In the genomic region with DNA sequence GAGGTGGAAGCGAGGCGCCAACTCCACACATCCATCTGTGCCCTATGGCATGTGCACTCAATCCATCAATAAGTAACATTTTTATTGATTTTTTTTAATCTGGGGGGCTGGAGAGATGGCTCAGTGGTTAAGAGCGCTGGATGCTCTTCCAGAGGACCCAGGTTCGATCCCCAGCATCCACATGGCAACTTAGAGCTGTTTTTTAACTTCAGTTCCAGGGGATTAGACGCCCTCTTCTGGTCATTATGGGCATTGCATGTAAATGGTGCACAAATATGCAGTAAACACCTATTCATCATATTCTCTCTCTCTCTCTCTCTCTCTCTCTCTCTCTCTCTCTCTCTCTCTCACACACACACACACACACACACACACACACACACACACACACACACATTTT, we compare ENCODE assay signal across 16 mouse cellular contexts. TPM values are rescaled to one million over a fixed set of nuclear protein-coding genes. Genes with fewer than 3 reads are reported as not detected.
DNase-seq lines count a peak whose midpoint lies in the region; ATAC-seq and TF ChIP-seq lines count a peak whose summit lies in the region.
"Had no signal": no experiment of that assay in that cellular context is flagged by ENCODE, and none has a peak within 500 bp of the region (broad histone marks: within the 10 kb centered on the region; RNA-seq: fewer than 3 reads in every experiment).

No protein-coding gene starts in this region.

- no peak overlapping the region for H3K9ac ChIP-seq in forebrain, postnatal 0 days
- H3K9ac ChIP-seq in forebrain, embryonic 15.5 days (replicated peaks) = no peak overlapping the region
- no peak overlapping the region for H3K9ac ChIP-seq in liver, adult 2 months (ENCODE audit: low read depth, low read length)
- no peak overlapping the region for H3K9ac ChIP-seq in liver, embryonic 11.5 days (ENCODE audit: low read depth, low read length)
- H3K9ac ChIP-seq in CH12.LX (ENCODE audit: insufficient read depth, low read depth) = no peak overlapping the region
- H3K9ac ChIP-seq: midbrain, embryonic 12.5 days; neural tube, embryonic 12.5 days had no signal

- TF ChIP-seq RAD21 in CH12.LX (IDR thresholded peaks at IDR 0.05; ENCODE audit: low read depth, low read length) = peak; percentile 22

- in situ Hi-C loops in CH12.LX (cut with MboI; ENCODE audit: low pct_ligation_motif_present, low pct_unique_long_range_greater_than_20kb, low sequenced_read_pairs) = no loop called here

- dilution Hi-C loops in CH12.LX (cut with MboI; ENCODE audit: extremely low pct_ligation_motif_present, extremely low pct_unique_long_range_greater_than_20kb, low sequenced_read_pairs) = no loop called here

- 84% methylated on average over 5 of the region's 5 CpGs for WGBS in forebrain, postnatal 0 days
- WGBS in forebrain, embryonic 15.5 days = 79% methylated on average over 5 of the region's 5 CpGs
- WGBS in liver, adult 2 months = 72% methylated on average over 5 of the region's 5 CpGs
- whole genome bisulfite sequencing in liver, embryonic 11.5 days = 64% methylated on average over 5 of the region's 5 CpGs

- no peak for TF ChIP-seq EP300 in CH12.LX (IDR thresholded peaks at IDR 0.05; ENCODE audit: low read length)

- ATAC-seq in forebrain, postnatal 0 days = no peak
- ATAC-seq in forebrain, embryonic 15.5 days (replicated peaks) = no peak
- ATAC-seq in liver, embryonic 11.5 days (replicated peaks; ENCODE audit: low FRiP score) = no peak

- no peak for DNase-seq in forebrain, postnatal 0 days
- no peak for DNase-seq in liver, adult 2 months (ENCODE audit: extremely low read depth, low read depth, low spot score)
- DNase-seq in liver, embryonic 11.5 days (ENCODE audit: low spot score) = no peak
- peak; percentile 21 for DNase-seq in CH12.LX (ENCODE audit: extremely low read depth)
- DNase-seq in brain, embryonic 14.5 days (ENCODE audit: low read depth) = no peak
- DNase-seq in neural tube, embryonic 10.5 days (ENCODE audit: extremely low spot score, low spot score) = no peak
- no peak for DNase-seq in embryo, embryonic 10 days (ENCODE audit: low spot score)
- DNase-seq: adrenal gland, postnatal 14 days; cerebellum, adult 8-10 months; heart, adult 18-20 months; lung, postnatal 14 days; thymus, adult 2 months had no signal

- H3K4me2 ChIP-seq in forebrain, postnatal 0 days (ENCODE audit: low read depth) = no peak overlapping the region
- no peak overlapping the region for H3K4me2 ChIP-seq in forebrain, embryonic 15.5 days (replicated peaks)
- no peak overlapping the region for H3K4me2 ChIP-seq in liver, embryonic 11.5 days
- H3K4me2 ChIP-seq in CH12.LX (ENCODE audit: insufficient read depth, low read depth, poor library complexity, severe bottlenecking) = no peak overlapping the region
- H3K4me2 ChIP-seq: midbrain, embryonic 12.5 days; neural tube, embryonic 12.5 days had no signal

- no peaks in the 10 kb centered on the region for H3K9me3 ChIP-seq in forebrain, postnatal 0 days (ENCODE audit: low read length)
- no peaks in the 10 kb centered on the region for H3K9me3 ChIP-seq in forebrain, embryonic 15.5 days
- no peaks in the 10 kb centered on the region for H3K9me3 ChIP-seq in liver, embryonic 11.5 days (ENCODE audit: control insufficient read depth, low read length)
- H3K9me3 ChIP-seq in CH12.LX (replicated peaks; ENCODE audit: low read length) = no peaks in the 10 kb centered on the region
- H3K9me3 ChIP-seq: midbrain, embryonic 12.5 days; neural tube, embryonic 12.5 days had no signal

- TF ChIP-seq CTCF in forebrain, postnatal 0 days (IDR thresholded peaks at IDR 0.05; ENCODE audit: low read depth) = peak; percentile 51
- TF ChIP-seq CTCF in liver, adult 2 months (IDR thresholded peaks at IDR 0.05; ENCODE audit: low read depth, low read length) = peak; percentile 24; the same call in 1 of the 2 replicates
- peak; percentile 41 to 51; a peak in 3 of 4 replicates for TF ChIP-seq CTCF in CH12.LX (conservative IDR thresholded peaks at IDR 0.05 in 1 of 2, IDR thresholded peaks at IDR 0.05 in 1 of 2; ENCODE audit: low read depth in 2 of 2, low read length in 2 of 2)
- TF ChIP-seq CTCF in brain, embryonic 14.5 days (IDR thresholded peaks at IDR 0.05; ENCODE audit: borderline replicate concordance, extremely low read depth, insufficient read depth, insufficient read length) = peak; percentile 35; the same call in 1 of the 2 replicates

- no peaks in the 10 kb centered on the region for H3K27me3 ChIP-seq in forebrain, postnatal 0 days (ENCODE audit: insufficient read depth, low read length)
- H3K27me3 ChIP-seq in forebrain, embryonic 15.5 days = no peaks in the 10 kb centered on the region
- H3K27me3 ChIP-seq in liver, adult 2 months (ENCODE audit: control insufficient read depth, insufficient read depth, low read length) = no peaks in the 10 kb centered on the region
- no peaks in the 10 kb centered on the region for H3K27me3 ChIP-seq in liver, embryonic 11.5 days (replicated peaks; ENCODE audit: control insufficient read depth, insufficient read depth, low read length)
- H3K27me3 ChIP-seq in CH12.LX (replicated peaks) = no peaks in the 10 kb centered on the region
- H3K27me3 ChIP-seq: midbrain, embryonic 12.5 days; neural tube, embryonic 12.5 days had no signal

- no peaks in the 10 kb centered on the region for H3K4me1 ChIP-seq in forebrain, postnatal 0 days (ENCODE audit: insufficient read depth)
- H3K4me1 ChIP-seq in forebrain, embryonic 15.5 days = 0 out of 2 replicates have a peak, but pooled peaks cover 3% of the 10 kb centered on the region
- H3K4me1 ChIP-seq in liver, adult 2 months (ENCODE audit: control insufficient read depth, insufficient read depth, low read length) = no peaks in the 10 kb centered on the region
- no peaks in the 10 kb centered on the region for H3K4me1 ChIP-seq in liver, embryonic 11.5 days (replicated peaks; ENCODE audit: control insufficient read depth, insufficient read depth, low read length)
- H3K4me1 ChIP-seq in CH12.LX (ENCODE audit: control insufficient read depth in 1 of 2, insufficient read depth in 2 of 2) = peaks cover 0 to 4% of the 10 kb centered on the region in 2 experiments; a peak in 2 of 4 replicates
- H3K4me1 ChIP-seq: midbrain, embryonic 12.5 days; neural tube, embryonic 12.5 days had no signal

- no peak overlapping the region for H3K27ac ChIP-seq in forebrain, postnatal 0 days (ENCODE audit: low read depth, low read length)
- H3K27ac ChIP-seq in forebrain, embryonic 15.5 days (replicated peaks) = no peak overlapping the region
- no peak overlapping the region for H3K27ac ChIP-seq in liver, adult 2 months (replicated peaks; ENCODE audit: insufficient read depth, low read depth, low read length)
- no peak overlapping the region for H3K27ac ChIP-seq in liver, embryonic 11.5 days (ENCODE audit: low read depth, low read length)
- no peak overlapping the region for H3K27ac ChIP-seq in CH12.LX (ENCODE audit: insufficient read depth, low read depth)
- H3K27ac ChIP-seq: midbrain, embryonic 12.5 days; neural tube, embryonic 12.5 days had no signal

- no peak overlapping the region for H3K4me3 ChIP-seq in forebrain, postnatal 0 days (ENCODE audit: low read depth, low read length)
- no peak overlapping the region for H3K4me3 ChIP-seq in forebrain, embryonic 15.5 days
- no peak overlapping the region for H3K4me3 ChIP-seq in liver, adult 2 months (ENCODE audit: insufficient read depth, low read depth, low read length)
- no peak overlapping the region for H3K4me3 ChIP-seq in liver, embryonic 11.5 days (ENCODE audit: low read depth, low read length)
- H3K4me3 ChIP-seq in CH12.LX (replicated peaks in 1 of 3; ENCODE audit: low read depth in 2 of 3, low read length in 2 of 3, poor library complexity in 1 of 3) = no peak overlapping the region
- H3K4me3 ChIP-seq: midbrain, embryonic 12.5 days; neural tube, embryonic 12.5 days had no signal

- TF ChIP-seq POLR2A in liver, adult 2 months (IDR thresholded peaks at IDR 0.05; ENCODE audit: extremely low read depth, insufficient read depth, low read length) = no peak
- no peak for TF ChIP-seq POLR2A in CH12.LX (IDR thresholded peaks at IDR 0.05; ENCODE audit: low read depth, low read length)
- no peak for TF ChIP-seq POLR2A in brain, embryonic 14.5 days (IDR thresholded peaks at IDR 0.05; ENCODE audit: borderline replicate concordance, extremely low read depth, insufficient read depth, insufficient read length, poor library complexity, severe bottlenecking)

- no peaks in the 10 kb centered on the region for H3K79me2 ChIP-seq in liver, adult 2 months (ENCODE audit: control insufficient read depth, insufficient read depth, low read length)
- H3K79me2 ChIP-seq in CH12.LX (replicated peaks; ENCODE audit: control insufficient read depth, extremely low read depth, insufficient read depth, poor library complexity, severe bottlenecking) = no peaks in the 10 kb centered on the region

- no peaks in the 10 kb centered on the region for H3K36me3 ChIP-seq in forebrain, postnatal 0 days (ENCODE audit: insufficient read depth)
- H3K36me3 ChIP-seq in forebrain, embryonic 15.5 days = no peaks in the 10 kb centered on the region
- H3K36me3 ChIP-seq in liver, adult 2 months (ENCODE audit: control insufficient read depth, insufficient read depth, low read length) = no peaks in the 10 kb centered on the region
- H3K36me3 ChIP-seq in liver, embryonic 11.5 days (ENCODE audit: control insufficient read depth, insufficient read depth, low read length) = no peaks in the 10 kb centered on the region
- H3K36me3 ChIP-seq in CH12.LX (replicated peaks in 1 of 2; ENCODE audit: control insufficient read depth in 1 of 2, insufficient read depth in 1 of 2, low read length in 1 of 2) = no peaks in the 10 kb centered on the region
- H3K36me3 ChIP-seq: midbrain, embryonic 12.5 days; neural tube, embryonic 12.5 days had no signal

TF ChIP-seq in CH12.LX, 34 proteins besides CTCF, POLR2A, EP300 and RAD21 (continues in another document):
- TF ChIP-seq UBTF (IDR thresholded peaks at IDR 0.05; ENCODE audit: low read depth, low read length) (no peak), SMC3 (IDR thresholded peaks at IDR 0.05; ENCODE audit: low read depth, low read length) (peak; percentile 40), GABPA (IDR thresholded peaks at IDR 0.05; ENCODE audit: insufficient replicate concordance, low read depth, low read length) (no peak), PAX5 (IDR thresholded peaks at IDR 0.05; ENCODE audit: low read length) (no peak), ZC3H11A (IDR thresholded peaks at IDR 0.05; ENCODE audit: low read depth, low read length) (no peak), SIN3A (IDR thresholded peaks at IDR 0.05; ENCODE audit: low read length) (no peak)

RNA-seq across cellular contexts. Expression of a gene that starts 43.7 kb away (rescaled TPM):
- total RNA-seq in forebrain, postnatal 0 days (2014; rRNA removed) = 16.9 and 18.1 TPM in 2 replicates
- polyA plus RNA-seq in forebrain, postnatal 0 days (2015; fragmentation: Nextera tagmentation; extraction: Ambion mirVana) = 3.8 and 4.1 TPM in 2 replicates
- polyA plus RNA-seq in forebrain, embryonic 15.5 days (2015; fragmentation: Nextera tagmentation; extraction: Ambion mirVana) = 5.0 and 7.2 TPM in 2 replicates
- 0.09 TPM in 1 of 2 replicates, not detected in the other for total RNA-seq in liver, adult 2 months (2014; rRNA removed)
- 0.04 and 0.05 TPM in 2 replicates for polyA plus RNA-seq in liver, adult 2 months (2012; rRNA removed)
- polyA plus RNA-seq in liver, embryonic 11.5 days (2014; fragmentation: Nextera tagmentation; extraction: Ambion mirVana) = 0.01 TPM in 1 of 2 replicates, not detected in the other
- total RNA-seq in CH12.LX (2012; rRNA removed) = 4.6 and 5.6 TPM in 2 replicates
- 1.8 and 2.4 TPM in 2 replicates for total RNA-seq in CH12.LX (2014; rRNA removed)
- polyA plus RNA-seq in CH12.LX (2012; ENCODE audit: insufficient read length, low read depth) = 14.0 and 17.0 TPM in 2 replicates
- 3.9 and 5.1 TPM in 2 replicates for polyA plus RNA-seq in brain, embryonic 14.5 days (2012; rRNA removed)
- total RNA-seq: hematopoietic stem cell, adult 5-6 weeks had no signal
